Mouse (Mus musculus) midbrain, embryonic 14.5 days (tissue): ENCODE measurements around the gene Rdh11. TPM values are rescaled to one million over a fixed set of nuclear protein-coding genes. Genes with fewer than 3 reads are reported as not detected.

Experiments used
- ATAC-seq: fragments of 200-750 bp; cut with Nextera tagmentation; 2 replicates; pipeline ENCODE4 v1.8.0; 2017; ENCODE audit warnings: moderate number of reproducible peaks, moderate library complexity; ENCODE audit not compliant: low FRiP score, low TSS enrichment
- DNase-seq: peaks from one replicate; pipeline ENCODE4 v3.0.0-alpha.2; 2015
- H3K27ac ChIP-seq: fragments of 300-500 bp; sonication (generic); replicated peaks from 2 replicates; pipeline ENCODE4 v1.5.1; 2014; ENCODE audit warnings: mild to moderate bottlenecking, low read depth, low read length, moderate library complexity
- H3K27me3 ChIP-seq: fragments of 300-500 bp; sonication (generic); 2 replicates; pipeline ENCODE4 v1.6.1; 2014; ENCODE audit warnings: low read length, control low read depth, mixed read lengths; ENCODE audit not compliant: control insufficient read depth, insufficient read depth
- H3K36me3 ChIP-seq: fragments of 300-500 bp; sonication (generic); 2 replicates; pipeline ENCODE4 v1.6.1; 2014; ENCODE audit warnings: low read length, control low read depth; ENCODE audit not compliant: control insufficient read depth, insufficient read depth
- H3K4me1 ChIP-seq: fragments of 300-500 bp; sonication (generic); 2 replicates; pipeline ENCODE4 v1.6.1; 2014; ENCODE audit warnings: mild to moderate bottlenecking, antibody characterized with exemption, low read length, control low read depth; ENCODE audit not compliant: control insufficient read depth, insufficient read depth
- H3K4me2 ChIP-seq: fragments of 300-500 bp; sonication (generic); 2 replicates; pipeline ENCODE4 v1.6.1; 2014; ENCODE audit warnings: mild to moderate bottlenecking, low read length, moderate library complexity
- H3K4me3 ChIP-seq: fragments of 300-500 bp; sonication (generic); replicated peaks from 2 replicates; pipeline ENCODE4 v1.5.1; 2014; ENCODE audit warnings: low read depth, low read length
- H3K9ac ChIP-seq: fragments of 300-500 bp; sonication (generic); replicated peaks from 2 replicates; pipeline ENCODE4 v1.6.1; 2014; ENCODE audit warnings: mild to moderate bottlenecking, low read length, moderate library complexity
- H3K9me3 ChIP-seq: fragments of 300-500 bp; sonication (generic); 2 replicates; pipeline ENCODE4 v1.6.1; 2016; ENCODE audit warnings: low read length, control low read depth, mixed read lengths; ENCODE audit not compliant: control insufficient read depth
- WGBS: fragments of 180-500 bp; shearing (Covaris S2); extraction: QIAGEN DNeasy Blood & Tissue Kit; methylation state at CpG from one replicate; pipeline ENCODE4 v1.1.7; 2014; 5-methylcytosine and 5-hydroxymethylcytosine counted together
- polyA plus RNA-seq: library from polyadenylated mRNA; unstranded; fragments of >200 nt; fragmentation: Nextera tagmentation; extraction: Ambion mirVana; gene quantifications from 2 replicates; pipeline ENCODE4 v1.2.1, GENCODE M21; 2014

The Rdh11 gene
- polyA plus RNA-seq, 1 experiment from 2014 or later, result 31.6 TPM

DNA sequence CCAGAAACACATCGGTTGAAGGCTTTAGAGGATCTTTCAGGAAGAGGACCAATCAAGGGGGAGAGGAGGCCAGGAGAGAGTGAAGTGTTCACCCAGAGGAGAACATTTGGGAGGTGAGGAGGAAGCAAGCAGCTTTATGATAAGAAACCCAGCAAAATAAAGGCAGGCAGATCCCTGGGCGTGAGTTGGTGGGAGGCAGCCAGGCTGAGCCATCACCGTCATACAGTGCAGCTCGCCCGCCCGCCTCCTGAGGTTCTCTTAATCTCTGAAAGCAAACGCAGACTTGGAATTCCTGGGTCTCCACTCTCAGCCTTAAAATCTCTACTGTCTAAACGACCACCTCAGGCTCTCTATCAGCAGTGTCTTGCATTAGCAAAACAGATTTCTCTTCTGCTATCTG, 57.4 kb downstream of the Rdh11 start:
- WGBS, result 43% methylated on average over 8 of the region's 8 CpGs
- Histone ChIP-seq H3K27me3 (peaks cover 15% of the 10 kb centered on the region), H3K9ac (no peak overlapping the region), H3K9me3 (no peaks in the 10 kb centered on the region), H3K4me3 (no peak overlapping the region), H3K4me2 (no peak overlapping the region), H3K36me3 (no peaks in the 10 kb centered on the region), H3K27ac (no peak overlapping the region), H3K4me1 (0 out of 2 replicates have a peak, but pooled peaks cover 6% of the 10 kb centered on the region)
- DNase-seq, result no peak
- no peak for ATAC-seq

DNA sequence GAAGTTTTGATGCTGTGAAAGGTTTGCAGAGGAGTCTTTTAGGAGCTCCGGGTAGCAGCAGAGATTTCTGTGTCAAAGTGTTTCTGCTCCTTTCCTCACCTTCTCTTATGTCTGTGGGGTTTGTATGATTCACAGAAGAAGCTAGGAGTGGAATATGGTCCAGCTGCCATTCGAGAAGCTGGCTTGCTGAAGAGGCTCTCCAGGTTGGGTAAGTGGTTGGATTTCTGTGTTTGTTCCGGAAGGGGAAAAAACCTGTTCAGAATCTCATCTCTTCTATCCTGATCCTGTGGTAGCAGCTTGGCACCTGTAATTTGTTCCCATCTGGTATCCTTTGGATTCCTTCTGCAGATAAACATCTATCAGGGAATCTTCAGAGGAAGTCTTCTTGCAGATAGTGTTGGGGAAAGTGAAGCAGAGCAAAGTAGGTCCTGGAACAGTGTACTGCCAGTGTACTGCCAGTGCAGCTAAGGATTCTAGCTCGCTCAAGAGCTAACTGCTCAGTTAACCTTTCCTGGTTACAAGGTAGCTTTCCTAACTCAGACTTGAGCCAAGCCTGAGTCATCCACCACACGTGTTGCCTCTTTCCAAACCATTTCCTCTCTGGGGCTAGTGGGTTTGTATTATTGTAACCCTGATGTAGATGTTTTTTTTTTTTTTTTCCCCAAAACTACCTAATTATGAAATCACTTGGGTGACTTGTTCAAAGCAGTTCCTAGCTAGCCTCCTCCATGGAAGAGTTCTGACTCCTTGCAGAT, 60.2 kb downstream of the Rdh11 start:
- peaks cover 15% of the 10 kb centered on the region for H3K27me3 ChIP-seq
- no peaks in the 10 kb centered on the region for H3K36me3 ChIP-seq
- 0 out of 2 replicates have a peak, but pooled peaks cover 6% of the 10 kb centered on the region for H3K4me1 ChIP-seq
- ATAC-seq (no peak), DNase-seq (no peak)
- H3K4me3 ChIP-seq, result peak overlapping the region; percentile 56
- WGBS, result 26% methylated on average over 5 of the region's 5 CpGs
- H3K9ac ChIP-seq, result peak overlapping the region; percentile 68
- no peak overlapping the region for H3K27ac ChIP-seq
- H3K9me3 ChIP-seq, result no peaks in the 10 kb centered on the region
- peak overlapping the region; percentile 91 for H3K4me2 ChIP-seq

- H3K36me3 ChIP-seq, result no peaks in the 10 kb centered on the region
- no peak for ATAC-seq
- H3K4me1 ChIP-seq, result 0 out of 2 replicates have a peak, but pooled peaks cover 6% of the 10 kb centered on the region
- peak overlapping the region; percentile 64 for H3K27ac ChIP-seq
- DNase-seq, result peak; percentile 65
- H3K9me3 ChIP-seq, result no peaks in the 10 kb centered on the region
- peak overlapping the region; percentile 56 for H3K4me3 ChIP-seq
- H3K9ac ChIP-seq, result peak overlapping the region; percentile 68
- H3K27me3 ChIP-seq, result peaks cover 15% of the 10 kb centered on the region
- H3K4me2 ChIP-seq, result peak overlapping the region; percentile 91
- under 1% methylated on average over 22 of the region's 22 CpGs for WGBS
These were observed 60.9 kb downstream of the Rdh11 start for GRCm38 (mm10) chr12:79131178-79131675.

DNA sequence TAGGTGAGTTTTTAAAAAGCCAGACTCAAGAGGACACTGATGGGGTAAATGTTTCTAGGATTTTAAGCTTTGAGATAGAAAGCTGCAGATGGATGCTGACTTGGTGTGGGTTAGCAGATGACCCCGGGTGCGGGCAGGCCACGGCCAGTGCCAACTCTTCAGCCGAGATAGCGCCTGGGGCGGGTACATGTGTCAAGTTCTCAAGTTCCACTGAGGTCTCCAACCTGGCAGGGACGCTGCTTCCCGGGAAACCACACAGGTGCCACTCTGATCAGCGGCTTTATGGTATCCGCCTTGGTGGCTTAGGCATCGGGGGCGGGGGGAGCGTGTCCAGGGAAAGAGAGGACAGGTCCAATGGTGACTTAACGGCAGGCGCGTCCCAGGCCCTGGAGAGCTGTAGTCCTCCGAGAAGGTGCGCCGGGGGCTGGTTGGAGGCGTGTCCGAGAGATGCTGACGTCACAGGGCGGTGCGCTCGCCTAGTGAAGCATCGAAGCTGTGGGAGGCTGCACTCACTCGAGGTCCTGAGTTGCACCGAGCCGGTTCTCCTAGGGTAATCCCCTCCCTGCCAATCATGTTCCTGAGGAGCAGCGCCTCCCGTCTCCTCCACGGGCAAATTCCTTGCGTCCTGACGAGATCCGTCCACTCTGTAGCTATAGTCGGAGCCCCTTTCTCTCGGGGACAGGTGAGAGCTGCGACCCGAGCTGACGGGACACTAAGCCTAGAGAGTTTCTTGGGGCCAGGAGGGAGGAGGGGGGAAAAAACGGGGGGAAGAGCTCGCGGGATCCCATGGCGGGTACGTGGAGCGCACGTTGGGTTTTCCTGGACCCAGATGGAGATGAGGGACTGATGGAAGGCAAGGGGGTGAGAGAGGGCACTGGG, 61.6 kb downstream of the Rdh11 start, which contains the start of gene Arg2:
Arg2 (plus strand) TSS at position 479 of the 879 bp plus-strand sequence.
- under 1% methylated on average over 47 of the region's 47 CpGs for WGBS
- Histone ChIP-seq H3K9ac (peak within 1 kb of the TSS; percentile 68), H3K27me3 (peaks cover 15% of the 10 kb centered on the region), H3K27ac (peak within 1 kb of the TSS; percentile 64), H3K4me3 (peak within 1 kb of the TSS; percentile 56), H3K4me2 (peak within 1 kb of the TSS; percentile 91), H3K4me1 (0 out of 2 replicates have a peak, but pooled peaks cover 6% of the 10 kb centered on the region), H3K36me3 (no peaks in the 10 kb centered on the region), H3K9me3 (no peaks in the 10 kb centered on the region)
- DNase-seq, result peak; percentile 90
- ATAC-seq, result peak; percentile 91

Other genes with a start within 250 kb of the Rdh11 start
- 54.4 and 62.1 TPM in 2 replicates for gene Tmem229b, start 184.7 kb downstream of the Rdh11 start, polyA plus RNA-seq
- 1.9 and 3.1 TPM in 2 replicates for gene Plekhh1, start 163.1 kb downstream of the Rdh11 start, polyA plus RNA-seq
- 17.3 and 22.2 TPM in 2 replicates for gene Pigh, start 102.6 kb downstream of the Rdh11 start, polyA plus RNA-seq
- 31.1 and 35.8 TPM in 2 replicates for gene Arg2, start 61.5 kb downstream of the Rdh11 start, polyA plus RNA-seq
- 158 and 174 TPM in 2 replicates for gene Vti1b, start 19.6 kb downstream of the Rdh11 start, polyA plus RNA-seq
- gene Rdh12, start 16.6 kb upstream of the Rdh11 start, polyA plus RNA-seq, result 0.86 and 0.97 TPM in 2 replicates
- 9.2 and 13.7 TPM in 2 replicates for gene Zfyve26, start 104.0 kb upstream of the Rdh11 start, polyA plus RNA-seq
- gene Rad51b, start 105.0 kb upstream of the Rdh11 start, polyA plus RNA-seq, result 1.6 TPM in 2 replicates